Mouse (Mus musculus) kidney, postnatal 36 days (tissue): ENCODE measurements around the gene Suclg1.

ENCODE experiments used
- DNase-seq, 2 experiments: peaks; one replicate each; pipeline ENCODE4 v3.0.0; 2021 to 2022; ENCODE audit warnings: mixed read lengths in 2 of 2

The Suclg1 gene

DNA sequence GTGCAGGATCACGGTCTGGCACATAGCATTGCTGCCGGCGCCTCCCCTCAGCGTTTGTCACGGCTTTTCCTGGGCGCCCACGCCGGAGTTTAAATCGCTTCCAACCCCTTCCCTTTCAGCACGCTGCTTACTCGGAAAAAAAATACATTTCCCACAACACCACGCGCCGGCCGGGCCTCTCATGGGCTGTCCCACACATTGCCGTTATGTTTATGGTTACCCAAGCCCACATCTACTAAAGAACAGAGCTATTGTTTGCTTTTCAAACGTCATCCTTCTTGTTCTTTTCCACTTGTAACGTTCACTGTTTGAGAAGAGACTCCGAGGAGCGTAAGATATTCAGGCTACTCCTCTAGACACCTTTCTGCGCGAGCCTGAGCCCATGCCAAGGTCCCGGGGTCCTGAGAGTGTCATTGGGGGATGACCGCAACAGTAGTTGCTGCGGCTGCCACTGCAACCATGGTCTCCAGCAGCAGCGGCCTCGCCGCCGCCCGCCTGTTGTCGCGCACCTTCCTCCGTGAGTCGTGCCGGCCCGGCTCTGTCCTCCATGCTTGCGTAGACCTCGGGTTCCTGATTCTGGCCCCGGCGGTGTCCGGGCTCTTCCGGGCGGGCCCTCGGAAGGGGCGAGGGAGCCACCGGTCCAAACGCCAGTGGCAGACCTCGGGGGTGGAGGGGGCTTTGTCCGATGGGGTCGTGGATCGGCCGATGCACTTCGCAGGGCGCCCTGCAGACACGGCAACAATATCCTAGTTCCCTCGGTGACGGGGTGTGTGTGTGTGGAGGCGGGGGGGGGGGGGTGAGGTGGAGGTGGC, at the start of gene Suclg1:
Gene Suclg1, plus strand, starts transcription at position 146 of the 812 bp plus-strand sequence.
- peak; percentile 89 to 91 for DNase-seq

DNA sequence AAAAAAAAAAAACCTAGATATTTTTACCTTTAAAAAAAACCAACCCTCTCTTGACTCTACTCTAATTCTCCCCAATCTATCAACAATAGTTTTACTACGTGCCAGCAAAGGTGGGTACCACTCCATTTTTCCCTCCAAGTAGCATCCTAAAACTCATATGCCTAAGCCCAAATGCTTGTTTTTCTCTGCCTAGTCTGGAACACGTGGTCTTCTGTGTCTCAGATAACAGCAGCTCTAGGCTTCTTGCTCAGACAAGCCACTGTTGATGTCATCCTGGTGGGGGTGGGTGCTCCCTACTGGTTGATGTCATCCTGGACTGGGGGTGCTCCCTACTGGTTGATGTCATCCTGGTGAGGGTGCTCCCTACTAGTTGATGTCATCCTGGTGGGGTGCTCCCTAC, 44.5 kb upstream of the Suclg1 start:
- no peak for DNase-seq

DNA sequence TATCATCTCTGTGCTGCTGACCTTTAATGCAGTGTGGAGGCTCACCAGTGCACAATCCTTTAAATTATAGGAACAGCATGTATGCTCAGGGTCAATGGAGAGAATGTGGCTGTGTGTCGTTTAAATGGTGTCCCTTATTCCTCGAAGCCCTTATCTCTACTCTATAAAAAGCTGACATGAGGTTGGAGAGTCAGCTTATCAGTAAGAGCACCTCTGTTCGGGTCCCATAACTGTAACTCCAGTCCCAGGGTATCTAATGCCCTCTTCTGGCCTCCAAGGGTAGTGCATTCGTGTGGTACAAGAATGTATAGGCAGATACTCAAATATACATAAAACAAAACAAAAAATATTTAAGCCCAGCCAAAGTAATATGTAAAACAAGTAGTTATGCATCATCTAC, 43.2 kb upstream of the Suclg1 start:
- peak in 1 of 2 experiments; percentile 36 for DNase-seq

DNA sequence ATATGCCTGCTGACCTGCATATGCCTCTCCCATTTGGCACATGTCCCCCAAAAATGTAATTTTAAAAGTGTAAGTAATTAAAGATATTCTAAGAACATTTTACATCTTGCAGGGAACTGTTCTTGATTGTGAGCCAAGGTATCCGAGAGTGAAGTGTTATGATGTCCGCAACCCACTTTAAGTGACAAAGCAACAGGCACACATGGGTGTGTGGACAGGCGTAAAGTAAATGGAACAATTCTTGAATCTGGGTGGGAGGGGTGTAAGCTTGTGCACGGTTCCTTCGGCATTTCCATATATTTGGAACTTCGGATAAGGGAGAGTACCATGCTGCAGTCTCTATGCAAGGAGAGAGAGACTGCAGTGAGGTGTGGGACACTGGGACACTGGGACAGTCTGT, 38.6 kb upstream of the Suclg1 start:
- no peak for DNase-seq

GRCm38 (mm10) chr6:73210445-73210972, 37.7 kb upstream of the Suclg1 start:
- DNase-seq: no peak

GRCm38 (mm10) chr6:73211036-73211435, 37.1 kb upstream of the Suclg1 start:
- no peak for DNase-seq

GRCm38 (mm10) chr6:73211602-73212001, 36.6 kb upstream of the Suclg1 start:
- no peak for DNase-seq

DNA sequence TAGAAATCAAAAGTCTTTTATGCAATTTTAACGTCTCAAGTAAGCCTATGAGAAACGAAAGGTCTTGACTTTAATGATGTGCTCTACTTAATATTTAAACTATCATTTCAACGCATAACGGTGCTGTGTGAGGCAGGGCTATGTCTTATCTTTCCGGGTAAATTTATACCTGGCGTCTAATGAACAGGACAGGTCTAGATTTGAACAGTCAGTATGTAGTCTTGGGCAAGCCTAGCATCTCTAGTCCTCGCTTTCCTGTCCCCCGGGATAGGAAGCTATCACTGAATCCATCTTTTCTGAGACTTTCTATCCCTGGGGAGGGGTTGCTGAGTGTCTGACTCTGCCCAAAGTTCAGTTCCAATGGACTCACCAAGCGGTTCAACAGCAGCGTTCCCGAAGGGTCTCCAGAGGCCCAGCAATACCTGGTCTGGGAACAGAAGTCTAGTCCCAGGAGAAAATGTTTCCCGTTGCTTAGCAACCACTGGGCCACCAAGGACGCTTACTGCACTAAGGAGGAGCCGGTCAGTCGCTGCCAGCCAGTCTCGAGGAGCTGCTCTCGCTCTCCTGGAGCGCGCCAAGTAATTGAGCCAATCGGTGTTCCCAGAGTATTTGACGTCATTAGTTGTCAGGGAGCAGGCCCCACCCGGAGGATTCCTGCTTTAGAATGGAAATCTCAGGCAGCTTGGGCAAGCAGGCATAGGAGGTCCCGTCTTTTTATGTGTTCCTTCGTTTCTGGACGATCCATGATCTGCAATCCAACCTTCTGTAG, 26.8 kb upstream of the Suclg1 start, which contains the start of gene Dnah6:
Gene Dnah6, minus strand, starts transcription at position 463 of the 769 bp plus-strand sequence.
- DNase-seq: peak; percentile 91 to 96

- DNase-seq: peak in 1 of 2 experiments; percentile 19
Observed at GRCm38 (mm10) chr6:73221958-73222735, 26.0 kb upstream of the Suclg1 start.

DNA sequence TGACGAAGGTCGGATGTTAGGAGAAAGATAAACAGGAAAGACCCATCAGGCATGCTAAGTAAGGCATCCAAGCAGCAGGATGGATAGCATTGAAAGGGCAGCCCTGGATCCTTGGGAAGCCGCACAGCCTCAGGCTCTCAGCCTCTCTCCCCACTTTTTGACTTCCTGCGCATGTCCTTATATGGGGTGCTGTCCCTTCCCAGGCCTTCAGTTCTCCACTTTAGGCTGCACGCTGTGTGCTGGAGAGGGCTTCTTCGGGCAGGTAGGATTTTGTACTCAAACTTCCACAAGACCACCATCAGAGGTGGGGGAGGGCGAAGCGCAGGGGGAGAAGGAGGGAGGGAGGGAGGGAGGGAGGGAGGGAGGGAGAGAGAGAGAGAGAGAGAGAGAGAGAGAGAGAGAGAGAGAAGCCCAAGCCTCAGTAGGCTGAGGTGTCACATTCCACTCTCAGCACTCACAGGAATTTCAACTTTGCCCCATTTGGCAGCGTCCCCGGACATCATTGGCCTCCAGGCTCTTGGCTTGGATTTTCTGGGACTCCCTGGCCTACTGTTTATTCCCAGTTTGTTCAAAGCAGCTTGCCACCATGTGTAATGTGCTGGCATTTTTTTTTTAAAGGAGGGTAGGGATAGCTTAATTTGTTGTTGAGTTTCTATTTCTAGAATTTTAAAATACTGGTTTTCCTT, 25.2 kb upstream of the Suclg1 start:
- DNase-seq: peak; percentile 97 to 98

DNA sequence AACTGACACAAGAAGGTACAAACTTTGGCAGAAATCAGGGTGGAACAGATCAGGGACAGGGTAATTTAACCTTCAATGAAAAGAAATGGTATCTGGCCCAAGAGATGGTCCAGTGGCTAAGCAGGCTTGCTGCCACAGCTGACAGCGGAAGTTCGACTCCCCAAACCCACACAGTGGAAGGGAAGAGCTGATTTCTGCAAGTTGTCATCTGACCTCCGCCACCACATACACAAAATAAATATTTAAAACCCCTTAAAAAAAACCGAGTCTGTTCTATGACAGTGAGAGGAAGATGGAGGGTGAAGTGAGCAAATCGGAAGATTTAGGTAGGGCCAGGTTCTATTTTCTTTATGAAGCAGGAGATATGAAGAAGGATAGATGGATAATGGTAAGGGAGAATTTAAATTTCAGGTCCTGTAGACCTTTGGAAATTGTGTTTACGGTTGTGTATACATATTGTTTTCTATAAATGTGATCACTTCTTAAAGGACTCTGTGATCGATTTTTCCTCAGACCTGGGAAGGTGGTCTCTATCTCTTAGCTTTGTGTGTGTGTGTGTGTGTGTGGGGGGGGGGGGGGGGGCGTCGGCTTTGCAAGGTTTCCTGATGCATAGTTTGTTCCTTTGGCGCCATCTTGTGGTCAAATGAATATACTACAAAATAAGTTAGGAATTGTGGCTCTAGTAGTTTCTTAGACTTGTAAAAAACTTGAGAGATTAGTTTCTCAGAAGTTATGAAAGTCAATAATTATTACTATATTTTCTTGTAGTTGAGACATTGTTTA, 20.6 kb upstream of the Suclg1 start:
- DNase-seq: peak in 1 of 2 experiments; percentile 70

DNA sequence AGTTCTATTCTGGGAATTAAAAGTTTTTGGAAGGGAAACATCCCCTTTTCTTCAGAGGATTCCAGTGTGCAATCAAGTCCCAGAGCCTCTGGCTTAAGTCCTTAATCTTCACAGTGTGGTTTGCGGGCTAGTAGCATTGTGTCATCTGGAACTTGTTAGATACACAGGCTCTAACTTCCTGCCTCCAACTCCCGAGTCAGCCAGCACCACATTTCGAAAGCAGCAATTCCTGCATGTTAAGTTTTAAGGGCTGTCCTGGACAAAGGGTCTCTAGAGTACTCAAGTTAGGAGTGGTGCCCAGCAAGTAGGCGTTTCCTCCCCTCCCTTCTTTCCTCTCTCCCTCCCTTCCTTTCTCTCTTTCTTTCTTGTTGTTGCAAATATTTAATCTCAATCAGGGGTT, 19.8 kb upstream of the Suclg1 start:
- DNase-seq: no peak

DNA sequence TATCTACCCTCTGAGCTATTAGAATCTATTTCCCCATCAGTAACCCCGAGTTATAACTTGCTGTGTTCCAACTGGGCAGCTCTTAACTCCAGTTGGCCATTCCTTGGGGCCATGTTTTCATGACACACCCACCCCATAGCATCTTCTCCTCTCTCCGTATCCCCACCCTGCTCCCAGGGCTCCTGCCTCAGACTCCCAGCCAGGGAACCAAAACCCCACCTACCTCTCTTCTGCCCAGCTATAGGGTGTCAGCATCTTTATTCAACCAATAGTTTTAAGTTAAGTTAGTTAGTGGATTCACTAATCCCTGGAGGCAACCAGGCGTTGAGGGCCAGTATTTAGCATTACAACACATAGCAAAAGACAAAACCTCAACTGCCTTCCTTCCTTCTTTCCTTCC, 19.3 kb upstream of the Suclg1 start:
- DNase-seq: no peak

- peak; percentile 86 to 92 for DNase-seq
Observed at GRCm38 (mm10) chr6:73232152-73232584, 16.0 kb upstream of the Suclg1 start.

DNA sequence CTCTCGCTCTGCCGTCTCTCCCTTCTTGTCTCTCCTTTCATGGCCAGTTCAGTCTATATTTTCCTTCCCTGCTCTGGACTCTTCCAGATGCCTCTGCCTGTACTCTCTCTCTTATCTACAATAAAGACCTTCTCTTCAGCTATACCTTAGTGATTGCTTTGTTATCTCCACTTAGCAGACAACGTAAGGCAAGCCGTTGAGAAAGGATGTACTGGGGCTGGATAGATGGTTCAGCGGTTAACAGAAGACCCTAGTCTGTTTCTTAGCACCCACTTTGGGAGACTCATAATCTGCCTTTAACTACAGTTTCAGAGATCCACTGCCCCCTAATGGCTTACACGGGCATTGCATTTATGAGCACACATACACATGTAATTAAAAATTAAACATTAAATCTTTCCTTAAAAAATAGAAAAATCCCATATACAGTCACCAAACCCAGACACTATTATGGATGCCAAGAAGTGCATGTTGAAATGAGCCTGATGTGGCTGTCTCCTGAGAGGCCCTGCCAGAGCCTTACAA, 14.9 kb upstream of the Suclg1 start:
- peak in 1 of 2 experiments; percentile 42 for DNase-seq

- DNase-seq: peak; percentile 24 to 49
Observed at GRCm38 (mm10) chr6:73234302-73234900, 13.8 kb upstream of the Suclg1 start.

DNA sequence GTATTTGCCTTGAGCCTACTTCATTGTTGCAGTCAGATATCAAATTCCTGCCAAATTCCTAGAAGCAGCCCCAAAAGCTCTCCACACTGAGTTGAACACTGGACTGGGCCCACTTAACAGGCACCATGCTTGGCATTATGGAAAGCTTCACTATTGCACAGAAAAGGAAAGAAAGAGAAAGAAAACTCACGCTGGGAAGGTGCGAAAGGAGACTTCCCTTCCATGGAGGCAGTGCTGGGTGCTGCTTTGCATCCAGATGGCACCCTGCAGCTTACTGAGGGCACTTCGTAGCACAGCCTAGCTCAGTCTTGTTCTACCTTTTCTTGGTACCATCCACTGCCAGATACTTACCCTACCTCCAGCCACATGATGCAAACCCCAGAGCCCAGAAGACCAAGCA, 12.5 kb upstream of the Suclg1 start:
- DNase-seq: no peak

- DNase-seq: no peak
Observed at GRCm38 (mm10) chr6:73246821-73247220, 1.4 kb upstream of the Suclg1 start.

- DNase-seq: peak; percentile 27 to 62
Observed at GRCm38 (mm10) chr6:73247452-73247851, 730 bp upstream of the Suclg1 start.

DNA sequence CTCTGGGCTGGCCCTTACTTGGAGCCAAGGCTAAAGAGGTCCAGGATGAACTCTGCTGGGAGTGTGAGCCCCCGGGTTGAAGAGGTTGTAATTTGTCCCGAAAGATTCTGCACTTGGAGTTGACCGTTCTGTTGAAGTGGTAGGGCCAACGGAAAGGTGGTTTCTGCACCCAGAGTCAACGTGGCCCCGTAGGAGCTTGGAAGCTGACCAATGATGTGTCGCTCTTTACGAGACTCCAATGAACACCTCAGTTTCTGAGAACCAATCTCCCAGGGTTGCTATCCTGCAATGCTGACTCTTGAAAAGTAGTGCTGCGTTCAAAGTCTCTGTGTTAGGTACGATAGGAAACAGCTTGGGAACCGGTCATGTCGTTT, 854 bp downstream of the Suclg1 start:
- peak; percentile 60 to 72 for DNase-seq

DNA sequence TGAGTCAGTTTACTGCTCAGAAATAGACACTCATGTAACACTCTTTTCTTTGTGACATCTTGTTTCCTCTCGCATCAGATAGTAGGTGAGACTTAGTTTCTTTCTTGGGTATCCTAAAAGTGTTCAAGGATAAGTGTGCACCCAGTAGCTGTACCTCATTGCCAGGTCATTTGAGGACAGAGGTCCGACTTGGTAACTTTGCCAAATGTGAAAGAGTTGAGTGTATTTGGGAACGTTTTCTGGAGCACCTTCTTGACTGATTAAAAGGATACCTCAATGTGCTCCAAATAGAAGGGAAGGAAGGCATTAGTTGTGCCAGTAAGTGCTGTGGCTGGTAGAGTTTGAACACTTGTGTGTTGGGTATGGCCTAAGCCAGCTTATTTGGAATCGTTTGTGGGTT, 1.7 kb downstream of the Suclg1 start:
- DNase-seq: no peak
